Mouse (Mus musculus): ENCODE results near the gene Elavl2. TPM values are rescaled to one million over a fixed set of nuclear protein-coding genes. Genes with fewer than 3 reads are reported as not detected.

Elavl2 gene
- polyA plus RNA-seq, 1 experiment from 2014 or later, result 94.7 TPM

Small RNA genes lying within 50 kb of the gene (microRNA-seq; reads per million reads assigned to microRNA genes)
- gene Mir6402, result not detected
